Mouse (Mus musculus) embryonic facial prominence, embryonic 15.5 days (tissue): ENCODE data around the gene Tapbp. TPM values are rescaled to one million over a fixed set of nuclear protein-coding genes. Genes with fewer than 3 reads are reported as not detected.

ENCODE experiments used
- ATAC-seq: fragments of 200-750 bp; cut with Nextera tagmentation; 2 replicates; pipeline ENCODE4 v1.8.0; 2017; ENCODE audit warnings: low read depth, moderate TSS enrichment; ENCODE audit not compliant: insufficient number of reproducible peaks, low FRiP score, low TSS enrichment
- H3K27ac ChIP-seq: fragments of 300-500 bp; sonication (generic); replicated peaks from 2 replicates; pipeline ENCODE4 v1.5.1; 2015; ENCODE audit warnings: mild to moderate bottlenecking, inconsistent platforms
- H3K27me3 ChIP-seq: fragments of 300-500 bp; sonication (generic); 2 replicates; pipeline ENCODE4 v1.6.1; 2015; ENCODE audit warnings: inconsistent platforms
- H3K36me3 ChIP-seq: fragments of 300-500 bp; sonication (generic); 2 replicates; pipeline ENCODE4 v1.6.1; 2015; ENCODE audit warnings: mild to moderate bottlenecking, inconsistent platforms
- H3K4me1 ChIP-seq: fragments of 300-500 bp; sonication (generic); 2 replicates; pipeline ENCODE4 v1.6.1; 2015; ENCODE audit warnings: inconsistent platforms
- H3K4me2 ChIP-seq: fragments of 300-500 bp; sonication (generic); replicated peaks from 2 replicates; pipeline ENCODE4 v1.6.1; 2015; ENCODE audit warnings: mild to moderate bottlenecking, inconsistent platforms
- H3K4me3 ChIP-seq: fragments of 300-500 bp; sonication (generic); replicated peaks from 2 replicates; pipeline ENCODE4 v1.5.1; 2015; ENCODE audit warnings: mild to moderate bottlenecking, inconsistent platforms
- H3K9ac ChIP-seq: fragments of 300-500 bp; sonication (generic); 2 replicates; pipeline ENCODE4 v1.6.1; 2015; ENCODE audit warnings: inconsistent platforms
- H3K9me3 ChIP-seq: fragments of 300-500 bp; sonication (generic); replicated peaks from 2 replicates; pipeline ENCODE4 v1.6.1; 2016; ENCODE audit warnings: inconsistent platforms
- WGBS: fragments of 180-500 bp; shearing (Covaris S2); methylation state at CpG from one replicate; pipeline ENCODE4 v1.1.7; 2015; 5-methylcytosine and 5-hydroxymethylcytosine counted together
- polyA plus RNA-seq: library from polyadenylated mRNA; unstranded; fragments of >200 nt; fragmentation: Nextera tagmentation; extraction: Ambion mirVana; gene quantifications from 2 replicates; pipeline ENCODE4 v1.2.1, GENCODE M21; 2015

The Tapbp gene
- polyA plus RNA-seq, 1 experiment from 2014 or later, result 49.3 TPM

DNA sequence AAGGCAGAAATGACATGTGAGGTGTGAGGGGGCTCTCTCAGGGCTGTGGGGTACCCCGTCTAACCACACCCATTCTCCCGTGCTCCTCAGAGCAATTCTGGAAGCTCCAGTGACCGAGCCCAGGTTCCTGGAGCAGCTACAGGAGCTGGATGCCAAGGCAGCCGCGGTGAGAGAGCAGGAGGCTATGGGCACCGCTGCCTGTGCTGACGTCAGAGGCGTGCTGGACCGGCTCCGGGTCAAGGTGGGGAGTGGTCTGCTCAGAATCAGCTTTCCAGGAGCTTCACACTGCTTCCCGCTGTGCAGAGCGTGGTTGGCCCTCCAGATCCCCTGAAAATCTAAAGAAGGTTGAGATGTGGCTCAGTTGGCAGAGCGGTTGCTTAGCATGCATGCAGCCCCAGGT, 43.4 kb downstream of the Tapbp start:
- Histone ChIP-seq H3K27ac (no peak overlapping the region), H3K4me2 (no peak overlapping the region), H3K4me3 (no peak overlapping the region), H3K9me3 (no peaks in the 10 kb centered on the region), H3K27me3 (no peaks in the 10 kb centered on the region), H3K4me1 (peaks cover 17% of the 10 kb centered on the region), H3K9ac (no peak overlapping the region), H3K36me3 (peaks cover 62% of the 10 kb centered on the region)
- no peak for ATAC-seq
- WGBS, result 92% methylated on average over 13 of the region's 13 CpGs

DNA sequence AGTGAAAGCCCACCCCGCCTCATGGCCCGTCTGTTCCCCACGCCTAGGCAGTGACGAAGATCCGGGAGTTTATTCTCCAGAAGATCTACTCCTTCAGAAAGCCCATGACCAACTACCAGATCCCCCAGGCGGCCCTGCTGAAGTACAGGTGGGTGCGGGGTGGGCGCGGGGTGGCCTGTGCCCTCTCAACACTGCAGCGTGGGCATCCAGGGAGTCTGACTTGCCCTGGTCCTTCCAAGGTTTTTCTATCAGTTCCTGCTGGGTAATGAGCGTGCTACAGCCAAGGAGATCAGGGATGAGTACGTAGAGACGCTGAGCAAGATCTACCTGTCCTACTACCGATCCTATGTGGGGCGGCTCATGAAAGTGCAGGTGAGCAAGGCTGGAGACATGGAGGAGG, 44.2 kb downstream of the Tapbp start:
- 94% methylated on average over 15 of the region's 15 CpGs for WGBS
- Histone ChIP-seq H3K4me1 (peaks cover 11% of the 10 kb centered on the region), H3K27me3 (no peaks in the 10 kb centered on the region), H3K27ac (no peak overlapping the region), H3K9me3 (no peaks in the 10 kb centered on the region), H3K4me2 (no peak overlapping the region), H3K36me3 (peaks cover 64% of the 10 kb centered on the region), H3K9ac (no peak overlapping the region), H3K4me3 (no peak overlapping the region)
- no peak for ATAC-seq

DNA sequence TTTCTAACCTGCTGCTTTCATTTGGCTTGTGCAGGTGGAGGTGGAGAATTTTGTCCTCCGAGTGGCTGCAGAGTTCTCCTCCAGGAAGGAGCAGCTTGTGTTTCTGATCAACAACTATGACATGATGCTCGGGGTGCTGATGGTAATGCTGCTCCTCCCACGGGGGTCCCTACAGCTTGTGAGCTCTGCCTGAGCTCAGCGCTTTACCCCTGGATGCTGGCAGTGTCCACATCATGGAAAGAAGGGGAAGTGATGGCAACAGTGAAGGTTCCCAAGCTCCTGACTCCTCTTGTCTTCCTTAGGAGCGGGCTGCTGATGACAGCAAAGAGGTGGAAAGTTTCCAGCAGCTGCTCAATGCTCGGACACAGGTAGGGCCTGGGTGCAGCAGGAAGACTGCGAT, 47.2 kb downstream of the Tapbp start:
- no peaks in the 10 kb centered on the region for H3K27me3 ChIP-seq
- WGBS, result 90% methylated on average over 7 of the region's 7 CpGs
- no peak overlapping the region for H3K4me3 ChIP-seq
- no peak for ATAC-seq
- H3K9ac ChIP-seq, result no peak overlapping the region
- H3K4me1 ChIP-seq, result no peaks in the 10 kb centered on the region
- peaks cover 79% of the 10 kb centered on the region for H3K36me3 ChIP-seq
- no peak overlapping the region for H3K4me2 ChIP-seq
- no peaks in the 10 kb centered on the region for H3K9me3 ChIP-seq
- H3K27ac ChIP-seq, result no peak overlapping the region

DNA sequence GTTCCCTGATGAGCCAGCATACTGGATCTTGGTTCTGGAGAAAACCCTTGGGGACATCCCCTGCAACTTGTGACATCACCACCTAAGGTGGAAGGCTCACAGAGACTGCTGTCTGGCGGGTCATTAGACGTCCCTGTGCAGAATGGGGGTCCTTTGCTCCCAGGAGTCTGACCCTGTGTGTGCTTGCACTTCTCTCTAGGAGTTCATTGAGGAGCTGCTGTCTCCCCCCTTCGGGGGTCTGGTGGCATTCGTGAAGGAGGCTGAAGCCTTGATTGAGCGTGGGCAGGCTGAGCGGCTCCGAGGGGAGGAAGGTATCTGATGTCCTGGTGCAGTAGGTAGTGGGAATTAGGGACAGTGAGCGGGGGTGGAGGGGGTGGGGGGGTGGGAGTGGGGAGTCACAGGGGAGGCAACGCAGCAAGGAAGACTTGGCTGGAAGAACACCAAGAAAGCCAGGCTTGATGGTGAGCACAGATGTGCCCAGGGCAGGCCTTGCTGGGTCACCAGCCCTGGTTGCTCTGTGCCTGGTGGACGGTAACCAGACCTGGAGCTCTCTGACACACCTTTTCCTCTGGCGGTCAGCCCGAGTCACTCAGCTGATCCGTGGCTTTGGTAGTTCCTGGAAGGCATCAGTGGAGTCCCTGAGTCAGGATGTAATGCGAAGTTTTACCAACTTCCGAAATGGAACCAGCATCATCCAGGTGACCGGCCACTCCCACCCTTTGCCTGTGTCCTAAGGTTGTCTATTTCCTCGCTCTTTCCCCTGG, 49.6 kb downstream of the Tapbp start:
- ATAC-seq, result no peak

DNA sequence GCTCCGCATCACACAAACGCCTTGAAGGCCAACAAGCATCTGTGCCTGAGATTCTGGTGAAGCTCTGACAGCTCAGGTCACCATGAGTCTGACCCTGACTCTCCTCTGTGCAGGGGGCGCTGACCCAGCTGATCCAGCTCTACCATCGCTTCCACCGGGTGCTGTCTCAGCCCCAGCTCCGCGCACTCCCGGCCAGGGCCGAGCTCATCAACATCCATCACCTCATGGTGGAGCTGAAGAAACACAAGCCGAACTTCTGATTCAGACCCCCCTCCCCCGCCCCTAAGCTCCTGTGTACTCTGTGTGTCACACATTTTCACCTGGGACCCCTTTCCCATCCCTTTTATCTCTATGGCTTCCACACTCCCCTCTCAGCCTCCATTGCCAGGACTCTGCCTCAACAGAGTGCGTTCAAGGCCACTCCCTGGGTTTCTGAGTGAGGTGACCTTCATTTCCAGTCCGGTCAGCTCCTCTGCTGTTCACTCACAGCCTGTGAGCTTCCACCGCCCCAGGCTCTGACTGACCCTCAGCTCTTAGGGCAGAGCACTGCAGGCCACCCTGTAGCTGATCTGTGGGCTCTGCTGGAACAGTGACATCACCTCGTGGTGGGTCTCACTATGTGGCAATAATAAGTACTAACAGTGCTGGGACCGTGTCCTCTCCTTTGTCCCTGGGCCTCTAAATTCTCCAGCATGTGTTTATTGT, 50.3 kb downstream of the Tapbp start:
- WGBS, result 87% methylated on average over 16 of the region's 16 CpGs
- H3K4me3 ChIP-seq, result no peak overlapping the region
- no peak overlapping the region for H3K27ac ChIP-seq
- no peak overlapping the region for H3K4me2 ChIP-seq
- no peak overlapping the region for H3K9ac ChIP-seq
- H3K36me3 ChIP-seq, result peaks cover 48% of the 10 kb centered on the region
- no peaks in the 10 kb centered on the region for H3K9me3 ChIP-seq
- H3K4me1 ChIP-seq, result no peaks in the 10 kb centered on the region
- ATAC-seq, result no peak
- no peaks in the 10 kb centered on the region for H3K27me3 ChIP-seq

More for the DNA sequence above, 49.6 kb downstream of the Tapbp start:
- H3K9ac ChIP-seq, result no peak overlapping the region
- no peaks in the 10 kb centered on the region for H3K4me1 ChIP-seq
- H3K36me3 ChIP-seq, result peaks cover 56% of the 10 kb centered on the region
- no peaks in the 10 kb centered on the region for H3K27me3 ChIP-seq
- 87% methylated on average over 17 of the region's 17 CpGs for WGBS
- H3K27ac ChIP-seq, result no peak overlapping the region
- no peak overlapping the region for H3K4me2 ChIP-seq
- H3K9me3 ChIP-seq, result no peaks in the 10 kb centered on the region
- no peak overlapping the region for H3K4me3 ChIP-seq

DNA sequence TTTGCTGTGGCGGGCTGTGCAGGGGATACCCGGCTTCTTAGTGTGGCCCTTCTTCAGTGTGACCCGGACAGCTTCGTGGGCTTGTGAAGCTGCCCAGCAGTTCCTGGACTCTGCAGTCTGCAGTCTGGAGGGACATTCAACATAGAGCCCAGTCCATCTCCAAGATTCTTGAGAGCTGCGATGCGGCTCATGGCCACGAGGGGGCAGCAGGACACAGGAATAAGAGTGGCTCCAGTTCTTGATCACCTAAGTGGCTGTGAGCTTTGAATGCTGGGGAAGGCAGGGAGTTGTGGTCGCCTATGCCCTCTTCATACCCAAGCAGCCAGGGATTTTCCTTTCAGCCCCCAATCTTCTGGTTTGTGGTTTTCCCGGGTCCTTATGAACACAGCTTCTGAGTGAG, 52.8 kb downstream of the Tapbp start:
- no peak overlapping the region for H3K4me2 ChIP-seq
- WGBS, result 1% methylated on average over 9 of the region's 9 CpGs
- H3K27ac ChIP-seq, result no peak overlapping the region
- no peaks in the 10 kb centered on the region for H3K4me1 ChIP-seq
- H3K36me3 ChIP-seq, result peaks cover 27% of the 10 kb centered on the region
- no peak overlapping the region for H3K9ac ChIP-seq
- H3K27me3 ChIP-seq, result no peaks in the 10 kb centered on the region
- no peak overlapping the region for H3K4me3 ChIP-seq
- ATAC-seq, result no peak
- H3K9me3 ChIP-seq, result no peaks in the 10 kb centered on the region

DNA sequence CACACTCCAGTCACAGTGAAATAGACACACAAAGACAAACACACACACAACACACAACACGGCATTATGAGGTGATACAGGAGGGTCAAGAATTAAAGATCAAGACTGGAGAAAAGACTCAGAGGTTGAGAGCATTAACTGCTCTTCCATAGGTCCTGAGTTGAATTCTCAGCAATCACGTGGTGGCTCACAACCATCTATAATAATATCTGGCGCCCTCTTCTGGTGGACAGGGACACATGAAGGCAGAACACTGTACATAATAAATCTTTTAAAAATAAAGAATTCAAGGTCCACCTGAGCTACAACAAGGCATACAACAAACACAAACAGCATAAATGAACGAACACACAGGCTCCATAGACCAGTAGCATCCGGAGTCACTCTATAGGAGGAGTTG, 53.2 kb downstream of the Tapbp start:
- Histone ChIP-seq H3K9me3 (no peaks in the 10 kb centered on the region), H3K4me1 (no peaks in the 10 kb centered on the region), H3K9ac (no peak overlapping the region), H3K4me3 (no peak overlapping the region), H3K27me3 (no peaks in the 10 kb centered on the region), H3K27ac (no peak overlapping the region), H3K36me3 (peaks cover 23% of the 10 kb centered on the region), H3K4me2 (no peak overlapping the region)
- 27% methylated on average over 5 of the region's 5 CpGs for WGBS
- no peak for ATAC-seq

DNA sequence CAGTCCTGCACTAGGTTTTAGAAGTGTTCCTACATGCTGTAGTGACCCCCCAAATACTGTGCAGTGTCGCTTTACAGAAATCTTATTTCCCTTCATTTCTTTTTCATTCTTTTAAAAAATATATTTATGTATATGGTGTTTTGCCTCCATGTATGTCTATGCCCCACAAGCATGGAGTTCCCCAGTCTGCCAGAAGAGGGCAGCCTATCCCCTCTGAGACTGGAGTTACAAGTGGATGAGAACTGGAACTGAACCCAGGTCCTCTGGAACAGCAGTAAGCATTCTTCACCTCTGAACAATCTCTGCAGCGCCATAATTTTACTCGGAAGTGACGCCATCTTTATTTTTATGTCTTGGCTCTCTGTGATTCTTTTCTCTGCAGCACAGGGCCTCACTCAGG, 53.7 kb downstream of the Tapbp start:
- Histone ChIP-seq H3K36me3 (peaks cover 20% of the 10 kb centered on the region), H3K9ac (no peak overlapping the region), H3K9me3 (no peaks in the 10 kb centered on the region), H3K4me3 (no peak overlapping the region), H3K27ac (no peak overlapping the region), H3K4me1 (no peaks in the 10 kb centered on the region), H3K4me2 (no peak overlapping the region), H3K27me3 (0 out of 2 replicates have a peak, but pooled peaks cover 3% of the 10 kb centered on the region)
- no peak for ATAC-seq
- WGBS, result 77% methylated on average over 4 of the region's 4 CpGs

DNA sequence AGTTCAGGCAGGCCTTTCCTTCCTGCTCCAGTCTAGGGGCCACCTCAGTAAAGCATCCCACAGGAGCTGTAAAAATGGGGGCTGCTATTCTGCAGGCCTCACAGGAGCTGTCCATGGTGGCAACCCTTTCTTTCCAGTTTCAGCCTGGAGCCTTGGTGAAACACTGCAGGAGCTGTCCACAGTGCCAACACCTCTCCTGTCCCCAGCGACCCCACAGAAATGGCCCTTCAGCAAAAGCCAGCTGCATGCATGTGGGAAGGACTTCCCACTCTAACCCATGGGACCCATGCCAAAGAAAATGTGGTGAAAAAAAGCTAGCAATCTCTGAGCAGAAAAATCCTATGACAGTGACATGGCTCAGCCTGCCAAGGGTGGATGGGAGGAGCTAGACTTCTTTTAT, 57.0 kb downstream of the Tapbp start:
- WGBS, result 10% methylated on average over 1 of the region's 1 CpGs

DNA sequence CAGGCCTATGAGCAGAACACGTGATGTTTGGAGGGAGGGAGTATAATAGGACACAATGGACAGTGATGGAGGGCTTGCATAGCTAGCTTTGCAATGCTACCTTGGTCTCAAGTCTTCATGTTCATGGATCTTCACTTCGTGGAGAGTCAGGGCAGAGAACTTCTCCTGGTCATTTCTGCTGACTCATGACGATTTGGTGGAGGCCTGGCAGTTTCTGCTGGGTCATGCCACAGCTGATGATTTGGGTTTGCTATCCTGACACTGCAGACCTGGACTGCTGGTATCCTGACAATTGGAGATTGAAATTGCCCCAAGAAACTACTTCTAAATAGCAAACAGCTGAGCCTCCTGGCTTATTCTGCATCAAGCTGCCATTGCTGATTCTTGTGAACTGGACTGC, 57.9 kb downstream of the Tapbp start:
- Histone ChIP-seq H3K9ac (no peak overlapping the region), H3K4me2 (no peak overlapping the region), H3K27ac (no peak overlapping the region), H3K27me3 (peaks cover 40% of the 10 kb centered on the region), H3K4me3 (no peak overlapping the region), H3K4me1 (peaks cover 9% of the 10 kb centered on the region), H3K36me3 (no peaks in the 10 kb centered on the region), H3K9me3 (no peaks in the 10 kb centered on the region)
- no peak for ATAC-seq
- WGBS, result 55% methylated on average over 3 of the region's 3 CpGs

More for the DNA sequence above, 57.0 kb downstream of the Tapbp start:
- Histone ChIP-seq H3K36me3 (no peaks in the 10 kb centered on the region), H3K4me1 (peaks cover under 1% of the 10 kb centered on the region; the same call in 1 of the 2 replicates), H3K9ac (no peak overlapping the region), H3K27me3 (peaks cover 31% of the 10 kb centered on the region), H3K4me2 (no peak overlapping the region), H3K9me3 (no peaks in the 10 kb centered on the region), H3K27ac (no peak overlapping the region), H3K4me3 (no peak overlapping the region)
- no peak for ATAC-seq

DNA sequence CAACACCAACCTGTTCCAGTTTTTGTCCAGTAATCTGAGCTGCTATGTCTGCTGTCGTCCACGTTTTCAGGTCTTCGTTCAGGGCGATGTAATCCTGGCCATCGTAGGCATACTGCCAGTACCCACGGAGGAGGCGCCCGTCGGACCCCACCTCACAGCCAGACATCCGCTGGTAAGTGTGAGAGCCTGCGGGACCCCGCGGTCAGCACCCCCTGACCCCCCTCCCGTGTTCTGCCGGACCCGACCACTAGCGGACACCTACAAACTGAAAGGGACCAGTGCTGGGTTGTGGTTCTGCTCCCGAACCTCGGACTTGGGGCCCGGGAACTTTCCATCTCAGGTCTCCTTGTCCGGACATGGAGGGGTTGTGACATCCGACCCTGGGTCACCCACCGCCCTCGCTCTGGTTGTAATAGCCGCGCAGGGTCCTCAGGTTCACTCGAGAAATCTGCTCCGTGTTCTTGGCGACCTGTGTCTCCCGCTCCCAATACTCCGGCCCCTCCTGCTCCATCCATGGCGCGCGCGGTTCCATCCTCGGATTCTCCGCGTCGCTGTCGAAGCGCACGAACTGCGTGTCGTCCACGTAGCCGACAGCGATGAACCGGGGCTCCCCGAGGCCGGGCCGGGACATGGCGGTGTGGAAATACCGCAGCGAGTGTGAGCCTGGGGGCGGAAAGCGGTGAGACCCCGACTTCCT, 62.3 kb downstream of the Tapbp start:
- Histone ChIP-seq H3K9ac (no peak overlapping the region), H3K9me3 (no peaks in the 10 kb centered on the region), H3K4me3 (peak overlapping the region; percentile 37), H3K36me3 (no peaks in the 10 kb centered on the region), H3K4me1 (peaks cover 27% of the 10 kb centered on the region), H3K27ac (no peak overlapping the region), H3K4me2 (peak overlapping the region; percentile 59), H3K27me3 (peaks cover 60% of the 10 kb centered on the region)
- 1% methylated on average over 57 of the region's 57 CpGs for WGBS
- ATAC-seq, result no peak
